Mouse (Mus musculus): ENCODE data around the gene Ankrd35. TPM values are rescaled to one million over a fixed set of nuclear protein-coding genes. Genes with fewer than 3 reads are reported as not detected.
A peak's percentile ranks its signal among the peaks of the same experiment; 100 is the strongest.

The Ankrd35 gene
- polyA plus RNA-seq, 1 experiment, result 0.67 TPM

DNA sequence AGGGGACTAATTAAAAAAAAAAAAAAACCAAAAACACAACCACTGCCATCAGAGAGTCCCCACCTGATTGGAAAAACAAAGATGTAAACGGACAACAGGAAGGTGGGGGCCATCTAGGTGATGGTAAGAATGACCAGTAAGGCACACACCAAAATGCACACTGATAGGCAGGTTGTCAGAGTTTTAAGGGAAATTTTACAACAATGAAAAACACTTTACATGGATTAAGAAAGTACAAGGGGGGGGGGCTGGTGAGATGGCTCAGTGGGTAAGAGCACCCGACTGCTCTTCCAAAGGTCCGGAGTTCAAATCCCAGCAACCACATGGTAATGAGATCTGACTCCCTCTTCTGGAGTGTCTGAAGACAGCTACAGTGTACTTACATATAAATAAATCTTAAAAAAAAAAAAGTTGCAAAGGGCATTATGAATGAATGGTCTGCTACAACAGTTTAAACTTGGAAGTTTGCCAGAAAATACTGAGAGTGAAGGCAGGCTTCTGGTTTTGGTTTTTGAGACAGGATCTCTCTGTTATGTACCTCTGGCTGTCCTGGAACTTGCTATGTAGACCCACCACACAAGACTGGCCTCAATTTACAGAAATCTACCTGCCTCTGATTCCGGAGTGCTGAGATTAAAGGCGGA, 1.4 kb upstream of the Ankrd35 start:
- Histone ChIP-seq H3K4me1 (ENCODE audit: control insufficient read depth, insufficient read depth, low read length) (peaks cover 9% of the 10 kb centered on the region), H3K27ac (ENCODE audit: insufficient read depth, low read length) (no peak overlapping the region), H3K4me3 (ENCODE audit: insufficient read depth, low read length) (no peak overlapping the region)
- TF ChIP-seq CTCF (IDR thresholded peaks at IDR 0.05; ENCODE audit: borderline replicate concordance, insufficient read depth, low read length), result no peak
- TF ChIP-seq POLR2A (IDR thresholded peaks at IDR 0.05; ENCODE audit: low read depth, low read length), result no peak

DNA sequence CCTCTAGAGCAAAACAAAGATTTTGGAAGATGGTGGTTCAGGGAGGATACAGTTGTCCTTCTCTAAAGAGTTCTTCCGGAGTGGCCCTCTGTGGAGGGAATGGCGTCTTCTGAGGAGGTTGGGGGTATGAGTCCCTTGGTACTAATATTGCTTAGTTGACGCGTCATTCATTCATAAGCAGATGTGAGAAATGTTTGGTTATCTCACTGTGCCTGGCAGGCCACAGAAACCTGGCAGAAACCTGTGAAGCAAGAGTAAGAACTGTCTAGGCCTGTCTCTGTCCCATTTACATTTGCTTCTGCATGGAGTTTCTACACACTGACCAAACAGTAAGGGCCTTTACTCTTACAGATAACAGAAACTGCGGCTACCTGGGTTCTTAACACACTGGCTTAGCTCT, 1.6 kb downstream of the Ankrd35 start:
- TF ChIP-seq POLR2A (IDR thresholded peaks at IDR 0.05; ENCODE audit: low read depth, low read length) (no peak), CTCF (IDR thresholded peaks at IDR 0.05; ENCODE audit: borderline replicate concordance, insufficient read depth, low read length) (no peak)
- Histone ChIP-seq H3K4me1 (ENCODE audit: control insufficient read depth, insufficient read depth, low read length) (peaks cover 10% of the 10 kb centered on the region; the same call in 1 of the 2 replicates), H3K4me3 (ENCODE audit: insufficient read depth, low read length) (no peak overlapping the region)

DNA sequence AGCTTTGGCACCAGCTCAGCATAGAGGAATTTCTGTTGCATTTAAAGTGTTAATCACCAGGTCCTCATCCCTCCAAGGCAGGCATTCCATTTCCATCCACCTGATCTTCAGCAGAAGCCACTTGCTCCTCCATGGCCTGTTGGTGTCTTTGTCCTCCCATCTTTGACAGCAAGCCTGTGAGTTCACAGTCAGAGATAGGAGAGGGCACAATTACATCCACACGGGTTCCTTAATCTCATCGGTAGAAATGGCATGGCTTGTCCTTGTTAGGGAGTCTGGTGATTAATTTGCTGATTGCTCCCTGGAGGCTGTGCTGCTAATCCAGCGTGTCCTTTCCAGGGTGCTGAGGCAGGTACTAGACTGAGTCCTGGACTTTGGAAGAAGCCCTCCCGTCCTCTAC, 3.6 kb downstream of the Ankrd35 start:
- H3K27ac ChIP-seq (ENCODE audit: insufficient read depth, low read length), result no peak overlapping the region
- no peak for TF ChIP-seq POLR2A (IDR thresholded peaks at IDR 0.05; ENCODE audit: low read depth, low read length)
- TF ChIP-seq CTCF (IDR thresholded peaks at IDR 0.05; ENCODE audit: borderline replicate concordance, insufficient read depth, low read length), result no peak
- peaks cover 10% of the 10 kb centered on the region; the same call in 1 of the 2 replicates for H3K4me1 ChIP-seq (ENCODE audit: control insufficient read depth, insufficient read depth, low read length)
- H3K4me3 ChIP-seq (ENCODE audit: insufficient read depth, low read length), result no peak overlapping the region

More for the DNA sequence above, 1.6 kb downstream of the Ankrd35 start:
- no peak overlapping the region for H3K27ac ChIP-seq (ENCODE audit: insufficient read depth, low read length)

DNA sequence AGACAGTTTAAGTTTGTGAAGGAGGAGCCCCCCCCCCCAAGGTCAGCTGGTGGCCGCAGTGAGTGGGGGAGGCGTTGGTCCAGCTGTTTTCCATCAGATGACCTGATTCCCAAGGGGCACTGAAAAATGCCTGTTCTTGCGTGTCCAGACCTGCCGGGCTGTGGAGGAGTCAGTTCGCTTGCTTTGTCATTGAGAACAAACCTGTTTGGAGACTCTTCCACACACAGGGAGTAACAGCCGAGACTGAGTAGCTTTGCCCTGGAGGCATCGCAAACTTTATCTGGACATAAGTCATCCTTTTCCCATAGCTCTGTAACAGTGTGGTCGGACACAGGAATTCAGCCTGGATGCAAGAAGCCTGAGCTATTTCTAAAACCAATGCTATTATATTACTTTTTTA, 4.5 kb downstream of the Ankrd35 start:
- Histone ChIP-seq H3K4me3 (ENCODE audit: insufficient read depth, low read length) (no peak overlapping the region), H3K27ac (ENCODE audit: insufficient read depth, low read length) (peak overlapping the region; percentile 10; the same call in 1 of the 2 replicates), H3K4me1 (ENCODE audit: control insufficient read depth, insufficient read depth, low read length) (peaks cover 13% of the 10 kb centered on the region)
- TF ChIP-seq POLR2A (IDR thresholded peaks at IDR 0.05; ENCODE audit: low read depth, low read length) (no peak), CTCF (IDR thresholded peaks at IDR 0.05; ENCODE audit: borderline replicate concordance, insufficient read depth, low read length) (no peak)

DNA sequence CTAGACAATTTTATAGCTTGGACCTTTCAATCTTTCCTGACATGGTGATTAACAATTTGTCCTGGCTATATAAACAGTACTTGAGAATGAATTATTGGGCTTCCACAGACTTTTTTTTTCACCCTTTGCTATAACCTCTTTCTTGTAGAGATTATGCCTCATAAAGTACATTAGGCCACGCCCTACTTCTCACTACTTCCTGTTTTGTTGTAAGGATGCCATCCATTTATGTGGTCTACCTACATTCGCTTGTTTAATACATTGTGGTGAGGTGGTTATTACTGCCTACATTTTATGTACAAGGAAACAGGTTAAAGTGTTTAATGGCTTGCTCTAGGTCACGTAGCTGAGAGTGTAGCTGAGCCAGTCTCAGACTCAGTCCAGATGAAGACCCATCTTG, 5.2 kb downstream of the Ankrd35 start:
- TF ChIP-seq CTCF (IDR thresholded peaks at IDR 0.05; ENCODE audit: borderline replicate concordance, insufficient read depth, low read length), result no peak
- no peak for TF ChIP-seq POLR2A (IDR thresholded peaks at IDR 0.05; ENCODE audit: low read depth, low read length)
- Histone ChIP-seq H3K4me1 (ENCODE audit: control insufficient read depth, insufficient read depth, low read length) (peaks cover 16% of the 10 kb centered on the region), H3K27ac (ENCODE audit: insufficient read depth, low read length) (peak overlapping the region; percentile 15; the same call in 1 of the 2 replicates)

GRCm38 (mm10) chr3:96675690-96676089, 5.8 kb downstream of the Ankrd35 start:
- TF ChIP-seq POLR2A (IDR thresholded peaks at IDR 0.05; ENCODE audit: low read depth, low read length) (no peak), CTCF (IDR thresholded peaks at IDR 0.05; ENCODE audit: borderline replicate concordance, insufficient read depth, low read length) (no peak)
- no peak overlapping the region for H3K27ac ChIP-seq (ENCODE audit: insufficient read depth, low read length)
- H3K4me1 ChIP-seq (ENCODE audit: control insufficient read depth, insufficient read depth, low read length), result peaks cover 12% of the 10 kb centered on the region
- no peak overlapping the region for H3K4me3 ChIP-seq (ENCODE audit: insufficient read depth, low read length)

More for the DNA sequence above, 5.2 kb downstream of the Ankrd35 start:
- no peak overlapping the region for H3K4me3 ChIP-seq (ENCODE audit: insufficient read depth, low read length)

DNA sequence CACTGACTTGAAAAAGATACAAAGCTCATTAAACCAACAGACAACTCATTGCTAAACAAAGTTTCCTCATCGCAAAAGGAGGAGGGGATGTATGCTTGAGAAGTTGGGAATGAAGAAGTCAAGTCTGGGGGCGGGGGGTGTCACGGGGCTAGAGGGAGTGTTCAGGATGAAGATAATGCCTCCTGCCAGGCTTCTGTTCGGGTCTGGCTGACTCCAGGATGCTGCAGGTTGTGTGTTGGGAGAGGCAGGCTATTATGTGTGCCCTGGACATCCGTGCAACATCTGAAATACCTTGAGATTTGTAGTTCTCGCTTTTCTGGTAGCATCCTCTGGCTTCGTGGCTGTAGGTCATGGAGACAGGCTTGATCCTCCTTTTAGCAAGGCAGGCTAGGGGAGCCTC, 8.5 kb downstream of the Ankrd35 start:
- TF ChIP-seq POLR2A (IDR thresholded peaks at IDR 0.05; ENCODE audit: low read depth, low read length), result no peak
- no peak for TF ChIP-seq CTCF (IDR thresholded peaks at IDR 0.05; ENCODE audit: borderline replicate concordance, insufficient read depth, low read length)
- H3K4me3 ChIP-seq (ENCODE audit: insufficient read depth, low read length), result no peak overlapping the region
- no peak overlapping the region for H3K27ac ChIP-seq (ENCODE audit: insufficient read depth, low read length)
- peaks cover 12% of the 10 kb centered on the region for H3K4me1 ChIP-seq (ENCODE audit: control insufficient read depth, insufficient read depth, low read length)

GRCm38 (mm10) chr3:96679159-96679674, 9.3 kb downstream of the Ankrd35 start:
- Histone ChIP-seq H3K27ac (ENCODE audit: insufficient read depth, low read length) (no peak overlapping the region), H3K4me3 (ENCODE audit: insufficient read depth, low read length) (no peak overlapping the region), H3K4me1 (ENCODE audit: control insufficient read depth, insufficient read depth, low read length) (peaks cover 9% of the 10 kb centered on the region)
- TF ChIP-seq POLR2A (IDR thresholded peaks at IDR 0.05; ENCODE audit: low read depth, low read length), result no peak
- TF ChIP-seq CTCF (IDR thresholded peaks at IDR 0.05; ENCODE audit: borderline replicate concordance, insufficient read depth, low read length), result no peak

DNA sequence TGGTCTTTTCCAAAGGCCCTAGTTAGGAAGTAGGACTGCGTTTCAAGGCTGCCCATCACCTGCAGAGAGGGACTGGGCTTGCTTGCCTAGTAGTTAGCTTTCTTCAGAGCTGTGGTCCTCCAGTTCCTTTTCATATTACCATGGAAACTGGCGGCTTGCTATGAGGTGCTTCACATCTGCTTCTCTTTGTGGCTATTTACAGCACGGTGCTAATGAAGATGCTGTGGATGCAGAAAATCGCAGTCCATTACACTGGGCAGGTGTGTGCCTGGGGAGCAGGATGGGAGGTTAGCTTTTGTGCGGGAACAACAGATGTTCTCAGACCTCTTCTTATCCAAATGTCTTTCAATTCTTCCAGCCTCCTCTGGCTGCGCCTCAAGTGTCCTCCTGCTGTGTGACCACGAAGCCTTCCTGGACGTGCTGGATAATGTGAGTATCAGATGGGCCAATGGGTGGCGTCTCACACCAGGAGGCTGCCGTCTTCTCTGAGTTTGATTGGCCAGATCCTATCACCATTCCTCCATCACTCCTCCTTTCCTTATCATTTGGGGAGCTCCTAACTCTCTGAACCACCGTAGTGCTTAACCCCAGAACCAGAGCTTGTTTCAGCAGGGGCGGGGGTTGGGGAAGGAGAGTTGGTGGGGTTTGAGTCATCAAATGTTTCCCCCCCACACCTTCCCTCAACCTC, 10.5 kb downstream of the Ankrd35 start:
- H3K27ac ChIP-seq (ENCODE audit: insufficient read depth, low read length), result no peak overlapping the region
- no peak overlapping the region for H3K4me3 ChIP-seq (ENCODE audit: insufficient read depth, low read length)
- no peak for TF ChIP-seq POLR2A (IDR thresholded peaks at IDR 0.05; ENCODE audit: low read depth, low read length)
- no peak for TF ChIP-seq CTCF (IDR thresholded peaks at IDR 0.05; ENCODE audit: borderline replicate concordance, insufficient read depth, low read length)
- H3K4me1 ChIP-seq (ENCODE audit: control insufficient read depth, insufficient read depth, low read length), result peaks cover 6% of the 10 kb centered on the region

GRCm38 (mm10) chr3:96683496-96683895, 13.6 kb downstream of the Ankrd35 start:
- Histone ChIP-seq H3K4me1 (ENCODE audit: control insufficient read depth, insufficient read depth, low read length) (peaks cover 6% of the 10 kb centered on the region), H3K4me3 (ENCODE audit: insufficient read depth, low read length) (no peak overlapping the region), H3K27ac (ENCODE audit: insufficient read depth, low read length) (no peak overlapping the region)
- TF ChIP-seq POLR2A (IDR thresholded peaks at IDR 0.05; ENCODE audit: low read depth, low read length) (no peak), CTCF (IDR thresholded peaks at IDR 0.05; ENCODE audit: borderline replicate concordance, insufficient read depth, low read length) (no peak)
